Mouse (Mus musculus) common myeloid progenitor, adult 5-6 weeks (primary cell): ENCODE data around the gene Tmcc3. TPM values are rescaled to one million over a fixed set of nuclear protein-coding genes. Genes with fewer than 3 reads are reported as not detected.
"Not testable (repeated sequence)": the region's sequence is repeated elsewhere in the genome, so short reads cannot be mapped to it uniquely, and the experiment has no call there.

Experiments used
- ATAC-seq: replicated peaks from 2 replicates; pipeline ENCODE4 v1.8.0; 2016; ENCODE audit warnings: low read depth, mild to moderate bottlenecking, moderate TSS enrichment, inconsistent platforms; ENCODE audit not compliant: poor library complexity, severe bottlenecking
- total RNA-seq: library from RNA; stranded (forward); fragments of 200-1000, 187-1606 nt; gene quantifications from 2 replicates; pipeline ENCODE4 v1.2.3, GENCODE M21; 2017

Tmcc3 gene
- total RNA-seq, 1 experiment from 2014 or later, result 0.37 TPM

GRCm38 (mm10) chr10:94527248-94527647 lies 215.5 kb downstream of the Tmcc3 start:
- ATAC-seq, result no peak

- ATAC-seq, result no peak
Observed at GRCm38 (mm10) chr10:94530079-94530478, 218.3 kb downstream of the Tmcc3 start.

GRCm38 (mm10) chr10:94531482-94531881 lies 219.7 kb downstream of the Tmcc3 start:
- no peak for ATAC-seq

GRCm38 (mm10) chr10:94533081-94533724 lies 221.5 kb downstream of the Tmcc3 start:
- no peak for ATAC-seq

- not testable (repeated sequence) for ATAC-seq
Observed at GRCm38 (mm10) chr10:94538623-94539022, 226.9 kb downstream of the Tmcc3 start.

DNA sequence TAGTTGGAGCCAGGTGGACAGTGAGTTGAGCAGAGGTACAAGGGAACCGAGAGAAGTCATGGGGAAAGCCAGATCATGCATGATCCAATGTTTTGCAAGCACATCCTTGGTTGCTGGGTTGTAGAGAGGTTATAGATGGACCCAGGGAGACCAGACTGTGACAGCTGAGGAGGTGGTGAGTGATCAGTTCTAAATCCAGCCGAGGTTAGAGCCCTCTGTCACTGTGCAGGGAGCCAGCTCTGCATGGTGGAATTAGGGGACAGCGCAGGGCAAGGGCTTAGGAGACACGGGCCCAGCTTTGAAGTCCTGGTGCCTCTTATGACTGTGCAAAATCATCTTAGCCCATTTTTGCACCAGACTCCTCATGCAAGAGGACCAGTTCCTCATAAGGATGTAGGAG lies 228.5 kb downstream of the Tmcc3 start:
- no peak for ATAC-seq

DNA sequence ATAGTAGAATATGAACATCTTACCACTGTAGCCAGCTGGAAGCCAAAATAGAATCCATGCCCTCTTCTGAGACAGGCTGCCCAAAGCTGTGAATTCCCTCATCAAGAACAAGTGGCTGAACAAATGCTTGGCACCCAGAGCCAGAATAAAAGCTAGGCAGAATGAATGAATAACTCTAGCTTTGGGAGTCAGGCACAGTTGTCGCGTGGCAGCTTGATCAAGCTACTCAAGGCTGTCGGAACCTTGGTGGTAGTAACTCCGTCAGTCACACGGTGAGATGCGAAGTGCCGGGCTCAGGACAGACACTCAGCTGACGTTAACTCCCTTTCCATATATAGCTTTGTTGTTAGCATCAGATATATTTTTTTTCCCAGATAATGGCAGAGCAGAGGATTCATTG lies 232.2 kb downstream of the Tmcc3 start:
- no peak for ATAC-seq

GRCm38 (mm10) chr10:94544803-94545202 lies 233.1 kb downstream of the Tmcc3 start:
- ATAC-seq, result no peak

GRCm38 (mm10) chr10:94545259-94546019 lies 233.7 kb downstream of the Tmcc3 start:
- peak; percentile 80 for ATAC-seq

DNA sequence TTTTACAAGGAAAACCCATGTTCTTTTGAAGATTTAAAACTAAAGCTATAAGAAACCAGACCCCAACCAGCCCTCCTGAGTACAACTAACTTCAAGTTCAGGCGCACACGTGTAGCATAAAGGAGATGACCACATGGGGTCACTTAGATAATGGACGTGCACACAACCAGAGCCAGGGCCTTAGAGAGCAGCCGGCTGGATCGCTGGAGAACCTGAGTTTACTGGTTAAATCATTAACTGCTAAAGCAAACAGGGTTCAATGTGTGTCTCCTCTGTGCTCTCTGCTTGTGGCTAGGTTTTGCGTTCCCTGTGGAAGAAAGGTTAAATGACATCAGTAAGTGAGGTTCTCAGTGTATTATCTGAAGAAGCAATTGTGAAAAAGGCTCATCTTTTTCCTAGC lies 234.9 kb downstream of the Tmcc3 start:
- no peak for ATAC-seq

DNA sequence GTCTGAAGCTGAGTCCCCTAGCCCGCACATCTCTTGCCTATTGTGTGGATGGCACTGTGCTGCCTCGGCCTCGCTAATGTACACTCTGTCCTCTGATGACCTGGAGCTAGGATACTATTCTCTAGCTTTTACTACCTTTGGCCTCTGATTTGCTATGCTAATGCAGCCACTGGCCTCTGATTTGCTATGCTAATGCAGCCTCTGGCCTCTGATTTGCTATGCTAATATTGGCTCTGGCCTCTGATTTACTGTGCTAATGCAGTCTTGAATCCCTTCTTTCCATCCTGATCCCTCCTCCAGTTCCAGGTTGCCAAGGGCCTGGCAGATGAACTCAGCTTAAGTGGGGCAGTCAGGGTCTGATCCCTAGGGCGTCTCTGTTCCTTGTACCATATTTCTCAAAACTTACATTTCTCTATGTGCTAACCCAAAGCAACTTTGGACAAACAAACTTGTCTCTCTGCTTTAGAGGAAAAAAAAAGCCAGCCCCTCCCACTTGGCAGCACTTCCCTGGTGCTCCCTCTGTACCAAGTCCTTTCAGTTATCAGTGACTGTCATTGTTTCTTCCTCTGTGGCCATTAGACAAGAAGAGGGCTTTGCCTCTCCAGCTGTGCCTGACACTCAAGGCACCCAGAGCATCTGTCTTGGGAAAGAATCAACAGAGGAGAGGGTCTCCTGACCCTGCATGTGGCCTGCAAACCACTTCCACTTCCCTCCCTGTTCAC lies 237.9 kb downstream of the Tmcc3 start:
- ATAC-seq, result peak; percentile 20; the same call in 1 of the 2 replicates

- ATAC-seq, result no peak
Observed at GRCm38 (mm10) chr10:94550649-94551048, 238.9 kb downstream of the Tmcc3 start.

DNA sequence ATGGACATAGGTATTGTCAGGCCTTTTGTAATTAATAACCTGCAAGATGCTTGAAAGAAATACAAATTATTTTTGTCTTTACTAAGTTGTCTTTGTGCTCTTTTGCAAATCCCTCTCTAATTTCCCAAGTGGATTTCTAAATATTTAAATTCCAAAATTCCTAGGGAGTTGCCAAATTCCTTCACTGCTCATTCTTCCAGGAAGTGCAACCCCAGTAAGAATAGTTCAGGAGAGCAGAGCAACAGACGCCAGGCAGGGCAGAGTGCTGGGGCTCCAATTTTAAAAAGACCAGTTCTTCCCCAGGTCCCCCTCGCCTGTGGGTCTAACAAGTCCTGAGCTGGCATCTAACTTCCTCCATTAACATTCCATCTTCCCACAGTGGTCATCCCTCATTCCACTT lies 239.3 kb downstream of the Tmcc3 start:
- ATAC-seq, result no peak

- ATAC-seq, result no peak
Observed at GRCm38 (mm10) chr10:94551511-94551910, 239.8 kb downstream of the Tmcc3 start.

GRCm38 (mm10) chr10:94551924-94552523 lies 240.3 kb downstream of the Tmcc3 start:
- ATAC-seq, result peak; percentile 75

- ATAC-seq, result no peak
Observed at GRCm38 (mm10) chr10:94555394-94555793, 243.6 kb downstream of the Tmcc3 start.

DNA sequence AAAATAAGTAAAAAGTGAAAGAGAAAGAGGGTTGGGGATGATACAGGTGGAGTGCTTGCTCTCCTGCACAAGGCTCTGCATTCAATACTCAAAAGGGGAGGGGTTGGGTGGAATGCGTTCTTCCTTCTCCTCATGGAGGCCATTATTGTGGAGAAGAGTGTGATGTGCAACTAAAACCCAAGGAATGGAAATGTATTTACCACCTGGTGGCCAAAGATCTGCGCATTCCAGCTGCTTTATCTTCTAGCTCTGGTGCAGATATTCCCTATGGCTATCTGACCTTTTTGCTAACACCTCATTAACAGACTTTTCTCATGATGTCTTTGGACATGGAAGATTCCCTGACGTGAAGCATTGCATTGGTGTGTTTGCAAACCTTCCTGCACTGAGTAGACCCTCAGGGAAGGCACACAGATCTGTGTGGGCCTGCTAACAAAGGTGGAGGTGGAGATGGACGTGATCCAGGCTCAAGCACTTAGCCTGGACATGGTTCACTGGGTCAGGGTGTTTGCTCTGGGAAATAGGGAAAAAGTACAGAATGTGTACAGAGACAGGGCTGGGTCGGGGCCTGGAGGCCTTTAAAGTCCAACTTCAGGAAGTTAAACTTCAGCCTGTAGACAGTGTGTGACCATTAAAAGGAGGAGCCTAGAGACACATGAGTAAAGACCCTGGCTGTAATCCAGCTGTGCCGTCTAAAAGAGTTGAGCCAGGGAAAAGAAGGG lies 245.8 kb downstream of the Tmcc3 start:
- no peak for ATAC-seq

- ATAC-seq, result no peak
Observed at GRCm38 (mm10) chr10:94558826-94559225, 247.1 kb downstream of the Tmcc3 start.

DNA sequence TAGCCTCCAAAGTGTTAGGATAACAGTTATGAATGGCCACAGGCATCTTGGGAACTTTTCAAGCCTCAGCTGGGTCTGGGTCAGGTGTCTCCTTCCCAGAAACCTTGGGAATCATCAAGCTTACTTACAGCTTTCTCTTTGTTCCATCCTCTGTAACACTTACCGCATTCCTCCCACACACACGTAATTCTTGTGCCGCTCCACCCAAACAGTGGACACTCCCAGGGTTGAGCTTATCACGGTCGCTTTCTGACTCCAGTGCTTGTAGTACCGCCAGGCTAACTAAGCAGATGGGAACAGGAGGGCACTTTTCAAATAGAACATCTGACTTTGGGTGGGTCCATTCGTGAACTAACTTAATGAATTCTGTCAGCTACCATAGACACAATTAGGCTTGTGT lies 249.6 kb downstream of the Tmcc3 start:
- no peak for ATAC-seq

GRCm38 (mm10) chr10:94562188-94562587 lies 250.4 kb downstream of the Tmcc3 start:
- ATAC-seq, result no peak
